Mouse (Mus musculus) forebrain, embryonic 13.5 days (tissue): ENCODE measurements around the gene Vps11. TPM values are rescaled to one million over a fixed set of nuclear protein-coding genes. Genes with fewer than 3 reads are reported as not detected.
"Not testable (repeated sequence)": the region's sequence is repeated elsewhere in the genome, so short reads cannot be mapped to it uniquely, and the experiment has no call there.

Experiments
- ATAC-seq: fragments of 200-750 bp; cut with Nextera tagmentation; 2 replicates; pipeline ENCODE4 v1.8.0; 2017
- H3K27ac ChIP-seq: fragments of 300-500 bp; sonication (generic); 2 replicates; pipeline ENCODE4 v1.5.1; 2015; ENCODE audit warnings: inconsistent platforms, mild to moderate bottlenecking, moderate library complexity
- H3K27me3 ChIP-seq: fragments of 300-500 bp; sonication (generic); 2 replicates; pipeline ENCODE4 v1.6.1; 2015; ENCODE audit warnings: mild to moderate bottlenecking, inconsistent platforms
- H3K36me3 ChIP-seq: fragments of 300-500 bp; sonication (generic); 2 replicates; pipeline ENCODE4 v1.6.1; 2015; ENCODE audit warnings: mild to moderate bottlenecking, inconsistent platforms; ENCODE audit not compliant: poor library complexity, severe bottlenecking
- H3K4me1 ChIP-seq: fragments of 300-500 bp; sonication (generic); 2 replicates; pipeline ENCODE4 v1.6.1; 2015; ENCODE audit warnings: inconsistent platforms
- H3K4me2 ChIP-seq: fragments of 300-500 bp; sonication (generic); 2 replicates; pipeline ENCODE4 v1.6.1; 2015; ENCODE audit warnings: inconsistent platforms, mild to moderate bottlenecking, moderate library complexity
- H3K4me3 ChIP-seq: fragments of 300-500 bp; sonication (generic); 2 replicates; pipeline ENCODE4 v1.5.1; 2015; ENCODE audit warnings: mild to moderate bottlenecking, inconsistent platforms
- H3K9ac ChIP-seq: fragments of 300-500 bp; sonication (generic); 2 replicates; pipeline ENCODE4 v1.6.1; 2015; ENCODE audit warnings: mild to moderate bottlenecking, inconsistent platforms
- H3K9me3 ChIP-seq: fragments of 300-500 bp; sonication (generic); replicated peaks from 2 replicates; pipeline ENCODE4 v1.6.1; 2016; ENCODE audit warnings: inconsistent platforms
- WGBS: fragments of 180-500 bp; shearing (Covaris S2); methylation state at CpG from one replicate; pipeline ENCODE4 v1.1.7; 2015; 5-methylcytosine and 5-hydroxymethylcytosine counted together
- polyA plus RNA-seq: library from polyadenylated mRNA; unstranded; fragments of >200 nt; fragmentation: Nextera tagmentation; extraction: Ambion mirVana; gene quantifications from 2 replicates; pipeline ENCODE4 v1.2.1, GENCODE M21; 2015

Gene Vps11
- polyA plus RNA-seq, 1 experiment from 2014 or later, result 34.9 TPM

DNA sequence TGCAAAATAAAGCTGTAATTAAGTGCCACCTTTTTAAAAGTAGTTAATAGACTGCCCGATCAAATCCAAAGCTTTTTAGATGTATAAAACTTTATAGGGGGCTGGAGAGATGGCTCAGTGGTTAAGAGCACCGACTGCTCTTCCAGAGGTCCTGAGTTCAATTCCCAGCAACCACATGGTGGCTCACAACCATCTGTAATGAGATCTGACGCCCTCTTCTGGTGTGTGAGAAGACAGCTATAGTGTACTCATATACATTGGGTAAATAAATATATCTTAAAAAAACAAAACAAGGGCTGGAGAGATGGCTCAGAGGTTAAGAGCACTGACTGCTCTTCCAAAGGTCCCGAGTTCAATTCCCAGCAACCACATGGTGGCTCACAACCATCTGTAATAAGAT lies 461 bp upstream of the Vps11 start:
- peak overlapping the region; percentile 88; the same call in 1 of the 2 replicates for H3K9ac ChIP-seq
- H3K4me1 ChIP-seq, result peaks cover 11% of the 10 kb centered on the region
- peak overlapping the region; percentile 40; the same call in 1 of the 2 replicates for H3K27ac ChIP-seq
- peaks cover 26% of the 10 kb centered on the region for H3K36me3 ChIP-seq
- not testable (repeated sequence) for H3K27me3 ChIP-seq, H3K9me3 ChIP-seq
- peak; percentile 59; the same call in 1 of the 2 replicates for ATAC-seq
- whole genome bisulfite sequencing, result 46% methylated on average over 4 of the region's 4 CpGs
- H3K4me2 ChIP-seq, result peak overlapping the region; percentile 70
- peak overlapping the region; percentile 96 for H3K4me3 ChIP-seq

DNA sequence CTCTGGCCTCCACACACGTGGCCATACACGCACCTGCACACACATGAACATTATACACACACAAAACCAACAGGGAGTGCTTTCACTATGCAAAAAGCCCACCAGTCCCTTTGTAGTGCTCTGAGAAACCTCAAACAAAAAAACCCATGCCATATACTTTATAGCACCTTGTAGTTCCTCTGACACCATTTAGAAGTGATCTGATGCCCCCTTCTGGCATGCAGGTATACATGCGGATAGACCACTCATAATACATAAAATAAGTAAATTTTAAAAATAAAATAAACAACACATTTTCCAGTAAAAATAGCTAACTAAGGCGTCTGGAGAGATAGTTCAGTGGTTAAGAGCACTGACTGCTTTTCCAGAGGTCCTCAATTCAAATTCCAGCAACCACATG lies 4.3 kb downstream of the Vps11 start:
- WGBS, result 80% methylated on average over 4 of the region's 4 CpGs
- no peak overlapping the region for H3K4me2 ChIP-seq
- H3K4me3 ChIP-seq, result no peak overlapping the region
- H3K9ac ChIP-seq, result peak overlapping the region; percentile 30; the same call in 1 of the 2 replicates
- peaks cover 11% of the 10 kb centered on the region for H3K4me1 ChIP-seq
- no peaks in the 10 kb centered on the region for H3K9me3 ChIP-seq
- ATAC-seq, result no peak
- H3K36me3 ChIP-seq, result peaks cover 73% of the 10 kb centered on the region
- no peak overlapping the region for H3K27ac ChIP-seq
- H3K27me3 ChIP-seq, result no peaks in the 10 kb centered on the region

DNA sequence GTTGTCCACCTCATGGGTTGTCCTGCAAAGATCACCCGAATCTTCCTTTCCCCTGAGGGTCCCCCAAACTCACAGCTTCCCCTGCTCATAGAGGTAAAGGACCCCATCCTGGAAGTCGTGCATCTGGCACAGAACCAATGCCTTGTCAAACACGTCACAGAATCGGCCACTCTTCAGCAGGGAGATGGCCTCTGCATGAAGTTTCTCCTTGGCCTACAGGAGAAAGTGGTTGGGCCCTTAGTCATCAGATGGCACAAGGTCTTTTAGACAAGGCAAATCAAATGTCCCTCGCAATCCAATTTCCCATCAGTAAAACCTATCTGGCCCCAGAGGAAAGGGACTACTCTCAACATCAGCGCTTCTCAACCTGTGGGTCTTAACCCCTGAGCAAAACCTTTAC lies 8.3 kb downstream of the Vps11 start:
- no peak for ATAC-seq
- WGBS, result 93% methylated on average over 6 of the region's 6 CpGs
- Histone ChIP-seq H3K27ac (no peak overlapping the region), H3K9ac (no peak overlapping the region), H3K4me2 (no peak overlapping the region), H3K4me3 (no peak overlapping the region), H3K36me3 (peaks cover 99% of the 10 kb centered on the region), H3K9me3 (no peaks in the 10 kb centered on the region), H3K4me1 (no peaks in the 10 kb centered on the region), H3K27me3 (no peaks in the 10 kb centered on the region)

DNA sequence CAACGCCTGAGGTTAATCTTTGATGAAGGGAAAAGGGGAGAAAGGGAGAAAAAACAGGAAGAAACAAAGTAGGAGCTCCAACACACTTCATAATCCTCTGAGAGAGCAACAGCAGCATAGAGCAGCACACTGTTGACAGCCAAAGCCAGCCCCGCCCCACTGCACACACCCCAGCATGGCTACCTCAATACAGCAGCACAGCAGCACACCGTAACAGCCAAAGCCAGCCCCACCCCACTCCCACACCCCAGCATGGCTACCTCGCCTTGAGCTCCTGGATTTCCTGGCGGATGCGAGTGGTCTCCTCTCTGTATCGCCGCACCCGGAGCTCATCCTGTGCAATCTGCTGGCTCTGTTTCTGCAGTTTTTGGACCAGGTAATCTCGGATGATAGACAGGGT lies 9.1 kb downstream of the Vps11 start:
- Histone ChIP-seq H3K27ac (no peak overlapping the region), H3K36me3 (peaks cover 99% of the 10 kb centered on the region), H3K4me2 (no peak overlapping the region), H3K9ac (no peak overlapping the region), H3K4me1 (no peaks in the 10 kb centered on the region), H3K4me3 (no peak overlapping the region), H3K9me3 (no peaks in the 10 kb centered on the region), H3K27me3 (no peaks in the 10 kb centered on the region)
- WGBS, result 92% methylated on average over 10 of the region's 10 CpGs
- no peak for ATAC-seq

DNA sequence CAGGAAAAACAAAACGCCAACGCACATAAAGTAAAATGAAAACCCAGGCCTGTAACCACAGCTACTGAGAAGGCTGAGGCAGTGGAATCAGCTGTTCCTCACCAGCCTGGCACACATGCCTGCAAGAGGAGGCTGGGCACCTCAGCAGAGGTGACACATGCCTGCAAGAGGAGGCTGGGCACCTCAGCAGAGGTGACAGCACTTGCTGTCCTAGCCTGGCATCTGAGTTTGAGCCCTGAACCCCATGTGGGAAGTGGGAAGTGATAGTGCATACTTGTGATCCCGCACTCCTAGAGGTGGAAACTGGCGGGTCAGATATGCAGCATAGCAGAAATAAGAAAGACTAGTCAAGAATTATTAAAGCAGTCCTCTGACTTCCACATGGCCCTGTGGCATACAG lies 10.1 kb downstream of the Vps11 start:
- no peak for ATAC-seq
- no peak overlapping the region for H3K4me2 ChIP-seq
- peaks cover 99% of the 10 kb centered on the region for H3K36me3 ChIP-seq
- H3K4me1 ChIP-seq, result no peaks in the 10 kb centered on the region
- H3K27me3 ChIP-seq, result no peaks in the 10 kb centered on the region
- no peak overlapping the region for H3K4me3 ChIP-seq
- WGBS, result 95% methylated on average over 4 of the region's 4 CpGs
- no peak overlapping the region for H3K9ac ChIP-seq
- no peaks in the 10 kb centered on the region for H3K9me3 ChIP-seq
- no peak overlapping the region for H3K27ac ChIP-seq

DNA sequence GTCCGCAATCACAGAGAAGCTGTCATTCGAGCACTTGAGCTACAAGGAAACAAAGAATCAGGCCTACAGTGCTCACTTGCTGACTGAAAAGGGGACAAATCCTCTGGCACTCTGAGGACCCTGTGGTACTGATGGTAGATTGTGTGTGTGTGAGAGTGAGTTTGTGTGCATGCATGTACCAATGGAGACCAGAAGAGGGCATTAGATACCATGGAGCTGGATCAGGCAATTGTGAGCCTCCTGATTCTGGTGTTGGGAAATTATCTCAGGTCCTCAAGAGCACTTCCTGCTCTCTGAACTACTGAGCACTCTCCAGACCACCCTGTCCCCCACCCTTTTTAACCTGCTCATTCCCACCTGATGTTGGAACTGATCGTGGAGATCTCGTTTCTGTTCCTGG lies 12.9 kb downstream of the Vps11 start:
- Histone ChIP-seq H3K4me1 (peaks cover 6% of the 10 kb centered on the region; the same call in 1 of the 2 replicates), H3K9ac (no peak overlapping the region), H3K4me2 (no peak overlapping the region), H3K9me3 (no peaks in the 10 kb centered on the region), H3K4me3 (no peak overlapping the region), H3K27me3 (no peaks in the 10 kb centered on the region), H3K27ac (no peak overlapping the region), H3K36me3 (peaks cover 79% of the 10 kb centered on the region)
- no peak for ATAC-seq
- 97% methylated on average over 4 of the region's 4 CpGs for WGBS

DNA sequence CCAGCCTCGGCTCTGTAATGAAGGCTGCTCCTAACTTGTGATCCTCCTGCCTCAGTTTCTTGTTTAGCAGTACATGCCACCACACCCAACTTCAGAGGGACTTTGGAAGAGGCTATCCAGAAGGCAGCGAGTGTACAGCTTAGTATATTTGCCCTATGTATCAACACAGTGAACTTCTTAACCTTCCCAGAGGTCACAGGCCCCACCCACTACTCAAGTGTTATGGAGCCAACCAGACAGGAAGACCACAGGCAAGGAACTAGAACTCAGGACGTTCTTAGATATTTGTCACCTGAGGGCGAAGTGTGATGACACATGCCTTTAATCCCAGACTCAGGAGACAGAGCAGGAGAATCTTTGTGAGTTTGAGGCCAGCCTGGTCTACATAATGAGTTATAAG lies 13.8 kb downstream of the Vps11 start:
- H3K4me2 ChIP-seq, result no peak overlapping the region
- H3K27ac ChIP-seq, result no peak overlapping the region
- WGBS, result 94% methylated on average over 4 of the region's 4 CpGs
- H3K36me3 ChIP-seq, result peaks cover 70% of the 10 kb centered on the region
- no peak for ATAC-seq
- H3K9ac ChIP-seq, result no peak overlapping the region
- no peaks in the 10 kb centered on the region for H3K9me3 ChIP-seq
- H3K4me3 ChIP-seq, result no peak overlapping the region
- peaks cover 14% of the 10 kb centered on the region for H3K4me1 ChIP-seq
- no peaks in the 10 kb centered on the region for H3K27me3 ChIP-seq

DNA sequence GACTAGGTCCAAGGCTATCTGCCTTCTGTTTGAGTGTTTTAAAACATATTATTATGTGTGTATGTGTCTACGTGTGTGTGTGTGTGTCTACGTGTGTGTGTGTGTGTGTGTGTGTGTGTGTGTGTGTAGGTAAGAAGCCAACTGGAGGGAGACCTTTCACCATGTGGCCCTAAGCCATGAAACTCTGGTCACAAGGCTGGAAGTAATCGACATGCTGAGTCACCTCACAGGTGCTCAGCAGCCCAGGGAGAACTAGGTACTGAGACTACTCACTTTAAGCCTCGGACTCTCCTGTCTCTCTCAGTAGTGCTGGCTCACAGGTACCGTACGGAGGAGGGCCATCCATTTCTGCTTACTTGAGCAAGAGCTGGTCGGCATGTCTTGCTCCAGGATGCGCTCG lies 14.3 kb downstream of the Vps11 start:
- WGBS, result 96% methylated on average over 8 of the region's 9 CpGs
- ATAC-seq, result no peak
- Histone ChIP-seq H3K4me3 (no peak overlapping the region), H3K27me3 (no peaks in the 10 kb centered on the region), H3K36me3 (peaks cover 66% of the 10 kb centered on the region), H3K4me1 (peaks cover 17% of the 10 kb centered on the region), H3K9me3 (no peaks in the 10 kb centered on the region), H3K9ac (no peak overlapping the region), H3K4me2 (no peak overlapping the region), H3K27ac (no peak overlapping the region)

DNA sequence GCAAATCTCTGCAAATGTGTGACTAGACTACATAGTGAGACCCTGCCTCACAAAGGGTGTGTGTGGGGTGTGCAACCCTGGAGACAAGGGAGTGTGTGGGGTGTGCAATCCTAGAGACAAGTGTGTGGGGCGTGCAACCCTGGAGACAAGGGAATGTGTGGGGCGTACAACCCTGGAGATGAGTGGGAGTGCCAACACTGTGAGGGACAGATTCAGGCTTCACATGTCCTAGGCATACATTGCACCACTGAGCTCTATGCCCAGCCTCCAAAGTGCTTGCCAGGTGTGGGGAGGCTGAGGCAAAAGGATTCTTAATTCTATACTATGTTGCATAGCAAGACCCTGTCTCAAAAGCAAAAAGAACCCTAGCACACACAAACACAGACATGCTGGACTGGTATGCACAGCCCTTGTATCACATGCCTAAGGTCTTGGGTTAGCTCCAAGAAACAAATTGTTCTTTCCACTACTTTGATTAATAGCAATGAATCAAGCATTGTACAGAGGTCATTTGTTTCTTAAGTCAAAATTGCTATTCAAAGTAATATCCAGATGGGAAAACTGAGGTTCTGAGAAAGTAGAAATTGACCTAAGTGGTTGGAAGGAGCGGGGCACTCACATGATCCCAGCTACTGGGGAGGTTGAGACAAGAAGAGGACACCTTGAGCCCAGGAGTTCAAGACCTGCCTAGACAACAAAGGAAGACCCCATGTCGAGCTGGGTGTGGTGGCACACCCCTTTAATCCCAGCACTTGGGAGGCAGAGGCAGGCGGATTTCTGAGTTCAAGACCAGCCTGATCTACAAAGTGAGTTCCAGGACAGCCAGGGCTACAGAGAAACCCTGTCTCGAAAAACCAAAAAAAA lies 15.7 kb downstream of the Vps11 start:
- Histone ChIP-seq H3K27me3 (no peaks in the 10 kb centered on the region), H3K36me3 (peaks cover 59% of the 10 kb centered on the region), H3K4me2 (no peak overlapping the region), H3K4me1 (peaks cover 17% of the 10 kb centered on the region), H3K9ac (no peak overlapping the region), H3K27ac (no peak overlapping the region), H3K4me3 (no peak overlapping the region), H3K9me3 (no peaks in the 10 kb centered on the region)
- ATAC-seq, result no peak
- 89% methylated on average over 6 of the region's 6 CpGs for WGBS

DNA sequence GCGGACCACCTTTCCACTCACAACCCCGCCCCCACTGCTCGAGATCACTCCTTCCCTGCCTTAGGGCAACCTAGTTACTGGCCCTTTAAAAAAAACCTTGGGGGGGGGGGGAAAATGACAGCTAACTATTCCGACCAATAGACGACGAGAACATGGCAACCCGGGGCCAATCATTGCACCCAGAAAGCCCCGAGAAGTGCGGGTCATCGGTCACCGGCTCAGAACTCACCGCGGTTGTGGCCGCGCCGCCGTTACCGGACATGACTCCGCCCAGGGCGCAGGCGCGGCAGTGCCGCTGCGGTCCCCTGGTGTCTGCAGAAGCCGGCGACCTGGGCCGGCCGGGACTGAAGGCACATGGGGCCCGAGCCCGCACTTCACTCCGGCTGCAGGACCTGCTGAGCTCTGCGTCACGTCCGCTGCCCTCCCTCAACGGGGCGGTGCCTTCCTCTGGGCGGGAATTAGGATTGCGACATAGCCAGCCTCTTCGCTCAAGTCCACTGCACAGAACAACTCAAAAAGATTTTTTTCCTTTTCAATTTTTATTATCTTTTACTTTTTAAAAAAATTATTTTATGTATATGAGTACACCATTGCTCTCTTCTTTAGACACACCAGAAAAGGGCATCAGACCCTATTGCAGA lies 17.6 kb downstream of the Vps11 start, which contains the start of gene Hmbs:
Hmbs (minus strand) TSS at position 448 of the 641 bp plus-strand sequence.
- peak; percentile 98 for ATAC-seq
- Histone ChIP-seq H3K4me3 (peak within 1 kb of the TSS; percentile 84), H3K27ac (peak within 1 kb of the TSS; percentile 96), H3K9me3 (no peaks in the 10 kb centered on the region), H3K4me1 (peaks cover 17% of the 10 kb centered on the region), H3K27me3 (no peaks in the 10 kb centered on the region), H3K36me3 (peaks cover 55% of the 10 kb centered on the region), H3K4me2 (peak within 1 kb of the TSS; percentile 71), H3K9ac (peak within 1 kb of the TSS; percentile 80)
- WGBS, result under 1% methylated on average over 39 of the region's 39 CpGs

DNA sequence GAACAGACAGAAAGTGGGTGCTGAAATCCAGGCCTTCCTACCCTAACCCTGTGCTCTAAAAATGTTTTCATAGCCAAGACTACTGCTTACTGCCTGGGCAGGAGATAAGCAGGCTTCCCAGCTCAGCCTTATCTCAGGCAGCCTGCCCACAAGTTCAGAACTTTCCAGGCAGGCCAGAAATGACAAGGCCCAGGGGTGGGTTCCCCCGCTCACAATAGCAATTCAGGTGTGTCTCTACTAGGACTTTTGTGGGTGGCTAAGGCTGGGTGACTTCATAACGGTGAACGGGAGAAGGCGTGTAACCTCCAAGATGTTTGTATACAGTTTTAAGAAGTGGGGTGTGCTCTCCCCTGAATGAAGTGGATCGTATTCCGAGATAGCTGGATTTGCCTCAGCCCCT lies 18.2 kb downstream of the Vps11 start:
- no peak for ATAC-seq
- 13% methylated on average over 6 of the region's 6 CpGs for WGBS
- Histone ChIP-seq H3K27ac (peak overlapping the region; percentile 96), H3K4me1 (peaks cover 17% of the 10 kb centered on the region), H3K9me3 (no peaks in the 10 kb centered on the region), H3K36me3 (peaks cover 55% of the 10 kb centered on the region), H3K4me3 (peak overlapping the region; percentile 84), H3K27me3 (no peaks in the 10 kb centered on the region), H3K4me2 (peak overlapping the region; percentile 71), H3K9ac (peak overlapping the region; percentile 80)

DNA sequence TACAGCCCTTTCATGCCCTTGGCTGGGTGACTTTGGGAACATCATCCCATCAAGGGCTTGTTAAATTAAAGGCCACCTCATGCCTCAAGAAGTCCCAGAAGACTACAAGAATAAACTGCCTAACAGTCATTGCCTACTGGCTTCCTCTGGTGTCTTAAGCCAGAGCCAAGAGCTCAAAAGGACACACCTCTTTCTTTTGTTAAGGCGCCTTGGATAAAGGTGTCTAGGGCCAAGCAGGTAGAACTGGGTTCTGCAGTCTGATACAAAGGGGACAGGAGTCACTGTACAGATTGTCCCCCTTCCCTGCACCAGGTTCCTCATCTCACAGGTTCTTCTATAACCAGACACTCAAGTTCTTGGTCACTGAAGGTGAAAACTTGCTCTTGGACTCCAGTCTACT lies 18.9 kb downstream of the Vps11 start:
- H3K4me2 ChIP-seq, result peak overlapping the region; percentile 71; the same call in 1 of the 2 replicates

More for the DNA sequence above, 18.9 kb downstream of the Vps11 start:
- Histone ChIP-seq H3K27ac (no peak overlapping the region), H3K9me3 (no peaks in the 10 kb centered on the region), H3K9ac (no peak overlapping the region; the same call in 1 of the 2 replicates), H3K27me3 (no peaks in the 10 kb centered on the region), H3K4me3 (no peak overlapping the region), H3K4me1 (peaks cover 20% of the 10 kb centered on the region), H3K36me3 (peaks cover 55% of the 10 kb centered on the region)
- 92% methylated on average over 1 of the region's 1 CpGs for WGBS
- ATAC-seq, result no peak
